18 mouse cellular contexts compared by ENCODE assay signal in the genomic region with DNA sequence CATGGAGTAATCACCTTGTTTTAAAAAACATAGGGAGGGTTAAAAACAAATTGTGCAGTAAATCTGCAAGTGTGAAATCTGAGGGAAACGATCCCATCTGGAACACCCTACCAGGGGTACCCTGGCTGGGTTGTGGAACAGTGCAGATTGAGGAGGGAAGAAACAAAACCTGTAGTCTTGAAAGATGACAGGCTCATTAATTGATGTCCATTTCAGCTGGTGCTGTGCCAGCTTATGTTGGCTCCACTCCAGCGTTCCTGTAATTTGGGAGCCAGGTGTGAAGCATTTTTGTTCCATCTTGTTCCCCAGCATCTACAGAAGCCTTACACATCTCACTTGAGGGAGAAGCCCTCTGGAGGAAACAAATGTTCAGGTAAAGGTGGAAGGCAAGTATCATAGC.
DNase-seq lines count a peak whose midpoint lies in the region; ATAC-seq and TF ChIP-seq lines count a peak whose summit lies in the region.
"Had no signal": no experiment of that assay in that cellular context is flagged by ENCODE, and none has a peak within 500 bp of the region (broad histone marks: within the 10 kb centered on the region; RNA-seq: fewer than 3 reads in every experiment).

No protein-coding gene starts in this region.

- TF ChIP-seq POLR2A in kidney, adult 2 months (IDR thresholded peaks at IDR 0.05; ENCODE audit: low read depth, low read length), result no peak

- no peak overlapping the region for H3K4me2 ChIP-seq in forebrain, postnatal 0 days (ENCODE audit: low read depth)
- H3K4me2 ChIP-seq in forebrain, embryonic 16.5 days (ENCODE audit: low read length), result no peak overlapping the region
- H3K4me2 ChIP-seq in intestine, embryonic 16.5 days (ENCODE audit: low read depth, low read length), result no peak overlapping the region
- H3K4me2 ChIP-seq: embryonic facial prominence, embryonic 15.5 days; hindbrain, embryonic 12.5 days; limb, embryonic 12.5 days; liver, embryonic 13.5 days; lung, embryonic 14.5 days had no signal

- whole genome bisulfite sequencing in forebrain, postnatal 0 days, result 56% methylated on average over 2 of the region's 2 CpGs
- WGBS in forebrain, embryonic 16.5 days, result 57% methylated on average over 2 of the region's 2 CpGs
- 61% methylated on average over 2 of the region's 2 CpGs for WGBS in kidney, adult 2 months
- WGBS in intestine, embryonic 16.5 days, result 64% methylated on average over 2 of the region's 2 CpGs

- no peak overlapping the region for H3K27ac ChIP-seq in forebrain, postnatal 0 days (ENCODE audit: low read depth, low read length)
- H3K27ac ChIP-seq in forebrain, embryonic 16.5 days (ENCODE audit: low read length), result no peak overlapping the region
- H3K27ac ChIP-seq in kidney, adult 2 months (ENCODE audit: insufficient read depth, low read depth, low read length), result no peak overlapping the region
- H3K27ac ChIP-seq in intestine, embryonic 16.5 days (ENCODE audit: low read length), result no peak overlapping the region
- H3K27ac ChIP-seq: embryonic facial prominence, embryonic 15.5 days; hindbrain, embryonic 12.5 days; limb, embryonic 12.5 days; liver, embryonic 13.5 days had no signal

- H3K27me3 ChIP-seq in forebrain, postnatal 0 days (ENCODE audit: insufficient read depth, low read length), result no peaks in the 10 kb centered on the region
- H3K27me3 ChIP-seq in forebrain, embryonic 16.5 days (replicated peaks; ENCODE audit: control insufficient read depth, insufficient read depth, low read length), result no peaks in the 10 kb centered on the region
- no peaks in the 10 kb centered on the region for H3K27me3 ChIP-seq in kidney, adult 2 months (replicated peaks; ENCODE audit: control insufficient read depth, insufficient read depth, low read length)
- no peaks in the 10 kb centered on the region for H3K27me3 ChIP-seq in intestine, embryonic 16.5 days (replicated peaks; ENCODE audit: control insufficient read depth, insufficient read depth, low read length)
- H3K27me3 ChIP-seq: embryonic facial prominence, embryonic 15.5 days; hindbrain, embryonic 12.5 days; limb, embryonic 12.5 days; liver, embryonic 13.5 days had no signal

- ATAC-seq in forebrain, postnatal 0 days, result no peak
- no peak for ATAC-seq in forebrain, embryonic 16.5 days
- ATAC-seq in intestine, embryonic 16.5 days, result no peak

- DNase-seq in forebrain, postnatal 0 days, result peak; percentile 9
- DNase-seq in kidney, postnatal 25 days, result peak; percentile 34 to 38
- DNase-seq in kidney, adult 2 months, result no peak
- peak; percentile 40 for DNase-seq in cerebellum, adult 11-12 months
- DNase-seq in cerebellum, postnatal 10 days, result peak; percentile 71 to 74
- DNase-seq in ovary, adult 18-20 months (ENCODE audit: low spot score), result no peak
- DNase-seq: adrenal gland, postnatal 25 days; gastrocnemius, postnatal 25 days; liver, embryonic 13.5 days; lung, embryonic 14.5 days; lung, postnatal 36 days; retina, postnatal 1 day; thymus, postnatal 25 days had no signal

- no peaks in the 10 kb centered on the region for H3K36me3 ChIP-seq in forebrain, postnatal 0 days (ENCODE audit: insufficient read depth)
- peaks cover 3% of the 10 kb centered on the region; the same call in 1 of the 2 replicates for H3K36me3 ChIP-seq in forebrain, embryonic 16.5 days (ENCODE audit: control insufficient read depth, insufficient read depth)
- H3K36me3 ChIP-seq in kidney, adult 2 months (ENCODE audit: control insufficient read depth, insufficient read depth, low read length), result peaks cover 3% of the 10 kb centered on the region
- H3K36me3 ChIP-seq in intestine, embryonic 16.5 days (ENCODE audit: control insufficient read depth, insufficient read depth, low read length), result 0 out of 2 replicates have a peak, but pooled peaks cover 2% of the 10 kb centered on the region

- H3K9me3 ChIP-seq in forebrain, postnatal 0 days (ENCODE audit: low read length), result no peaks in the 10 kb centered on the region
- H3K9me3 ChIP-seq in forebrain, embryonic 16.5 days (ENCODE audit: control insufficient read depth, low read length), result no peaks in the 10 kb centered on the region
- H3K9me3 ChIP-seq in intestine, embryonic 16.5 days (ENCODE audit: control insufficient read depth, low read length), result no peaks in the 10 kb centered on the region
- H3K9me3 ChIP-seq: embryonic facial prominence, embryonic 15.5 days; hindbrain, embryonic 12.5 days; limb, embryonic 12.5 days; liver, embryonic 13.5 days had no signal

- H3K4me3 ChIP-seq in forebrain, postnatal 0 days (ENCODE audit: low read depth, low read length), result no peak overlapping the region
- H3K4me3 ChIP-seq in forebrain, embryonic 16.5 days (replicated peaks; ENCODE audit: low read length), result no peak overlapping the region
- no peak overlapping the region for H3K4me3 ChIP-seq in kidney, adult 2 months (ENCODE audit: insufficient read depth, low read depth, low read length)
- H3K4me3 ChIP-seq in intestine, embryonic 16.5 days (ENCODE audit: low read length), result no peak overlapping the region
- H3K4me3 ChIP-seq: embryonic facial prominence, embryonic 15.5 days; hindbrain, embryonic 12.5 days; limb, embryonic 12.5 days; liver, embryonic 13.5 days had no signal

- H3K4me1 ChIP-seq in forebrain, postnatal 0 days (ENCODE audit: insufficient read depth), result no peaks in the 10 kb centered on the region
- 0 out of 2 replicates have a peak, but pooled peaks cover 2% of the 10 kb centered on the region for H3K4me1 ChIP-seq in forebrain, embryonic 16.5 days (replicated peaks; ENCODE audit: control insufficient read depth, insufficient read depth, low read length)
- no peaks in the 10 kb centered on the region for H3K4me1 ChIP-seq in kidney, adult 2 months (ENCODE audit: control insufficient read depth, insufficient read depth, low read length)
- H3K4me1 ChIP-seq in intestine, embryonic 16.5 days (ENCODE audit: control insufficient read depth, insufficient read depth, low read length), result no peaks in the 10 kb centered on the region

- TF ChIP-seq CTCF in forebrain, postnatal 0 days (IDR thresholded peaks at IDR 0.05; ENCODE audit: low read depth), result no peak
- no peak for TF ChIP-seq CTCF in kidney, adult 2 months (conservative IDR thresholded peaks at IDR 0.05; ENCODE audit: insufficient read depth, insufficient read length, low read depth, low read length)

- no peak overlapping the region for H3K9ac ChIP-seq in forebrain, postnatal 0 days
- no peak overlapping the region for H3K9ac ChIP-seq in forebrain, embryonic 16.5 days (replicated peaks; ENCODE audit: low read depth, low read length)
- H3K9ac ChIP-seq in intestine, embryonic 16.5 days (ENCODE audit: low read depth, low read length), result no peak overlapping the region
- H3K9ac ChIP-seq: embryonic facial prominence, embryonic 15.5 days; hindbrain, embryonic 12.5 days; limb, embryonic 12.5 days; liver, embryonic 13.5 days; lung, embryonic 14.5 days had no signal

Comparison
In these comparisons a context has a peak if more than half of its experiments do, and no peak if none do; other contexts are left out.
1. DNase-seq: peak in forebrain, postnatal 0 days (single experiment), kidney, postnatal 25 days (2 of 2), cerebellum, adult 11-12 months (single experiment) and cerebellum, postnatal 10 days (2 of 2); none in kidney, adult 2 months (single experiment) and ovary, adult 18-20 months (single experiment).